Mouse (Mus musculus): ENCODE data around the gene Hcst.

- TF ChIP-seq POLR2A (IDR thresholded peaks at IDR 0.05; ENCODE audit: low read depth, low read length) (no peak), CTCF (conservative IDR thresholded peaks at IDR 0.05 in 1 of 2, IDR thresholded peaks at IDR 0.05 in 1 of 2; ENCODE audit: low read depth in 2 of 2, low read length in 2 of 2) (no peak), E2F4 (IDR thresholded peaks at IDR 0.05; ENCODE audit: insufficient replicate concordance, low read depth, low read length) (no peak), ZKSCAN1 (IDR thresholded peaks at IDR 0.05; ENCODE audit: borderline replicate concordance, low read depth, low read length) (no peak), TBP (conservative IDR thresholded peaks at IDR 0.05; ENCODE audit: low read depth, low read length) (no peak), EP300 (IDR thresholded peaks at IDR 0.05; ENCODE audit: low read length) (no peak), HCFC1 (IDR thresholded peaks at IDR 0.05; ENCODE audit: low read depth, low read length) (no peak), ETS1 (conservative IDR thresholded peaks at IDR 0.05; ENCODE audit: low read depth, low read length) (no peak), UBTF (IDR thresholded peaks at IDR 0.05; ENCODE audit: low read depth, low read length) (no peak), KAT2A (IDR thresholded peaks at IDR 0.05; ENCODE audit: insufficient replicate concordance, low read length) (no peak)
These were observed 36.8 kb upstream of the Hcst start for GRCm38 (mm10) chr7:30456487-30456886.
